In genomic region chr17:35126206-35126611, GRCm38 (mm10) we compare ENCODE assay signal across 8 mouse cellular contexts. TPM values are rescaled to one million over a fixed set of nuclear protein-coding genes. Genes with fewer than 3 reads are reported as not detected.
DNase-seq lines count a peak whose midpoint lies in the region; ATAC-seq and TF ChIP-seq lines count a peak whose summit lies in the region.

Gene D17H6S53E, plus strand, starts transcription at chr17:35126373.

- no peak for TF ChIP-seq CTCF in bone marrow, adult 2 months (IDR thresholded peaks at IDR 0.05; ENCODE audit: control insufficient read depth, insufficient read depth, low read length)

- H3K9ac ChIP-seq in heart, embryonic 14.5 days (ENCODE audit: low read length): peak within 1 kb of the TSS; percentile 84
- H3K9ac ChIP-seq in liver, embryonic 15.5 days: peak within 1 kb of the TSS; percentile 85
- peak within 1 kb of the TSS; percentile 87 for H3K9ac ChIP-seq in neural tube, embryonic 11.5 days (ENCODE audit: low read length)
- peak within 1 kb of the TSS; percentile 83 for H3K9ac ChIP-seq in stomach, embryonic 16.5 days (ENCODE audit: low read length)

- no peaks in the 10 kb centered on the region for H3K27me3 ChIP-seq in erythroblast, embryonic 14.5 days (ENCODE audit: control insufficient read depth)
- H3K27me3 ChIP-seq in heart, embryonic 14.5 days (ENCODE audit: control insufficient read depth, insufficient read depth, low read length): no peaks in the 10 kb centered on the region
- no peaks in the 10 kb centered on the region for H3K27me3 ChIP-seq in liver, embryonic 15.5 days
- no peaks in the 10 kb centered on the region for H3K27me3 ChIP-seq in neural tube, embryonic 11.5 days (ENCODE audit: control insufficient read depth, insufficient read depth, low read length)
- H3K27me3 ChIP-seq in stomach, embryonic 16.5 days (ENCODE audit: control insufficient read depth, insufficient read depth, low read length): no peaks in the 10 kb centered on the region

- peaks cover 2% of the 10 kb centered on the region; the same call in 1 of the 2 replicates for H3K4me1 ChIP-seq in bone marrow, adult 2 months (ENCODE audit: control insufficient read depth, insufficient read depth, low read length)
- peaks cover 68% of the 10 kb centered on the region for H3K4me1 ChIP-seq in erythroblast, embryonic 14.5 days (ENCODE audit: control insufficient read depth)
- peaks cover 9 to 13% of the 10 kb centered on the region in 2 experiments for H3K4me1 ChIP-seq in heart, embryonic 14.5 days (ENCODE audit: control insufficient read depth in 2 of 2, insufficient read depth in 2 of 2, low read length in 2 of 2)
- H3K4me1 ChIP-seq in liver, embryonic 15.5 days (replicated peaks): peaks cover 74% of the 10 kb centered on the region
- peaks cover 11% of the 10 kb centered on the region for H3K4me1 ChIP-seq in neural tube, embryonic 11.5 days (ENCODE audit: control insufficient read depth, insufficient read depth, low read length)
- peaks cover 33% of the 10 kb centered on the region for H3K4me1 ChIP-seq in stomach, embryonic 16.5 days (ENCODE audit: control insufficient read depth, insufficient read depth, low read length)

- peak within 1 kb of the TSS; percentile 76 for H3K4me2 ChIP-seq in heart, embryonic 14.5 days (ENCODE audit: low read length)
- peak within 1 kb of the TSS; percentile 90 for H3K4me2 ChIP-seq in liver, embryonic 15.5 days
- peak within 1 kb of the TSS; percentile 76 for H3K4me2 ChIP-seq in neural tube, embryonic 11.5 days (ENCODE audit: low read depth)
- H3K4me2 ChIP-seq in stomach, embryonic 16.5 days (ENCODE audit: low read depth, low read length): peak within 1 kb of the TSS; percentile 79

- peak; percentile 54 for ATAC-seq in heart, embryonic 14.5 days (ENCODE audit: insufficient number of reproducible peaks, insufficient read depth, low FRiP score, low read depth)
- peak; percentile 72 for ATAC-seq in liver, embryonic 15.5 days (ENCODE audit: insufficient read depth)
- peak; percentile 15; the same call in 1 of the 2 replicates for ATAC-seq in neural tube, embryonic 11.5 days (ENCODE audit: insufficient read depth, low FRiP score, low TSS enrichment)
- ATAC-seq in stomach, embryonic 16.5 days (ENCODE audit: insufficient read depth, low FRiP score): peak; percentile 73

- H3K4me3 ChIP-seq in bone marrow, adult 2 months (replicated peaks; ENCODE audit: control insufficient read depth, low read depth, low read length): peak within 1 kb of the TSS; percentile 88
- H3K4me3 ChIP-seq in erythroblast, embryonic 14.5 days (replicated peaks): peak within 1 kb of the TSS; percentile 63
- peak within 1 kb of the TSS; percentile 65 to 78 for H3K4me3 ChIP-seq in heart, embryonic 14.5 days (ENCODE audit: control insufficient read depth in 1 of 2, insufficient read depth in 1 of 2, low read depth in 1 of 2, low read length in 2 of 2)
- peak within 1 kb of the TSS; percentile 70 for H3K4me3 ChIP-seq in liver, embryonic 15.5 days (replicated peaks)
- H3K4me3 ChIP-seq in neural tube, embryonic 11.5 days (ENCODE audit: low read depth, low read length): peak within 1 kb of the TSS; percentile 61
- H3K4me3 ChIP-seq in stomach, embryonic 16.5 days (replicated peaks; ENCODE audit: low read length): peak within 1 kb of the TSS; percentile 59

- peak; percentile 81; the same call in 1 of the 2 replicates for TF ChIP-seq POLR2A in bone marrow, adult 2 months (IDR thresholded peaks at IDR 0.05; ENCODE audit: borderline replicate concordance, control insufficient read depth, low read depth, low read length)

- peaks cover 55% of the 10 kb centered on the region for H3K36me3 ChIP-seq in erythroblast, embryonic 14.5 days (ENCODE audit: control insufficient read depth)
- peaks cover 39% of the 10 kb centered on the region for H3K36me3 ChIP-seq in heart, embryonic 14.5 days (ENCODE audit: control insufficient read depth, insufficient read depth, low read length)
- peaks cover 43% of the 10 kb centered on the region for H3K36me3 ChIP-seq in liver, embryonic 15.5 days (replicated peaks)
- H3K36me3 ChIP-seq in neural tube, embryonic 11.5 days (ENCODE audit: control insufficient read depth, insufficient read depth, low read length): no peaks in the 10 kb centered on the region; the same call in 1 of the 2 replicates
- no peaks in the 10 kb centered on the region for H3K36me3 ChIP-seq in stomach, embryonic 16.5 days (ENCODE audit: control insufficient read depth, insufficient read depth, low read length)

- peak; percentile 87 for DNase-seq in CD4-positive helper T cell, adult 2 months (ENCODE audit: low read depth, low spot score)
- DNase-seq in kidney, postnatal 10 days: peak; percentile 87
- peak; percentile 78 for DNase-seq in neural tube, embryonic 11.5 days (ENCODE audit: low spot score)

- H3K9me3 ChIP-seq in erythroblast, embryonic 14.5 days (ENCODE audit: control insufficient read depth, low read length): no peaks in the 10 kb centered on the region
- no peaks in the 10 kb centered on the region for H3K9me3 ChIP-seq in heart, embryonic 14.5 days (ENCODE audit: control insufficient read depth, low read length)
- H3K9me3 ChIP-seq in liver, embryonic 15.5 days (replicated peaks): no peaks in the 10 kb centered on the region
- no peaks in the 10 kb centered on the region for H3K9me3 ChIP-seq in neural tube, embryonic 11.5 days (ENCODE audit: control insufficient read depth, low read length)
- H3K9me3 ChIP-seq in stomach, embryonic 16.5 days (replicated peaks; ENCODE audit: control insufficient read depth, low read length): no peaks in the 10 kb centered on the region

- peak within 1 kb of the TSS; percentile 89 for H3K27ac ChIP-seq in bone marrow, adult 2 months (ENCODE audit: control insufficient read depth, insufficient read depth, low read depth, low read length, poor library complexity)
- peak within 1 kb of the TSS; percentile 82 to 83 for H3K27ac ChIP-seq in heart, embryonic 14.5 days (replicated peaks in 1 of 2; ENCODE audit: control insufficient read depth in 1 of 2, insufficient read depth in 1 of 2, low read depth in 2 of 2, low read length in 2 of 2)
- H3K27ac ChIP-seq in liver, embryonic 15.5 days (replicated peaks): peak within 1 kb of the TSS; percentile 91
- H3K27ac ChIP-seq in neural tube, embryonic 11.5 days (ENCODE audit: low read depth, low read length): peak within 1 kb of the TSS; percentile 73
- H3K27ac ChIP-seq in stomach, embryonic 16.5 days (ENCODE audit: low read length): peak within 1 kb of the TSS; percentile 90

- WGBS in bone marrow, adult 2 months: under 1% methylated on average over 36 of the region's 36 CpGs
- WGBS in heart, embryonic 14.5 days: 0% methylated on average over 36 of the region's 36 CpGs
- WGBS in liver, embryonic 15.5 days (ENCODE audit: insufficient replicate concordance): under 1% methylated on average over 36 of the region's 36 CpGs
- under 1% methylated on average over 36 of the region's 36 CpGs for WGBS in neural tube, embryonic 11.5 days
- WGBS in stomach, embryonic 16.5 days: under 1% methylated on average over 36 of the region's 36 CpGs

RNA-seq across cellular contexts. Expression of gene D17H6S53E, which starts in this region (rescaled TPM):
- polyA plus RNA-seq in bone marrow, adult 2 months (2011; ENCODE audit: insufficient read depth, insufficient read length, low replicate concordance, missing spikeins): 6.8 and 20.2 TPM in 2 replicates
- polyA plus RNA-seq in erythroblast, embryonic 14.5 days (2012): 0.27 and 0.48 TPM in 2 replicates
- 8.7 and 10.1 TPM in 2 replicates for polyA plus RNA-seq in heart, embryonic 14.5 days (2014; fragmentation: Nextera tagmentation; extraction: Ambion mirVana)
- polyA plus RNA-seq in liver, embryonic 15.5 days (2015; fragmentation: Nextera tagmentation; extraction: Ambion mirVana): 2.2 and 2.5 TPM in 2 replicates
- polyA plus RNA-seq in neural tube, embryonic 11.5 days (2014; fragmentation: Nextera tagmentation; extraction: Ambion mirVana): 7.0 and 7.6 TPM in 2 replicates
- 11.7 and 14.2 TPM in 2 replicates for polyA plus RNA-seq in stomach, embryonic 16.5 days (2015; fragmentation: Nextera tagmentation; extraction: Ambion mirVana)

Comparison
In these comparisons a context has a peak if more than half of its experiments do, and no peak if none do; other contexts are left out.
1. Peak in every context shown above with its lines: DNase-seq, ATAC-seq, H3K4me3 ChIP-seq and H3K27ac ChIP-seq.
2. ATAC-seq: peak in every context shown above with its lines; median percentile 73 in stomach, embryonic 16.5 days; 72 in liver, embryonic 15.5 days; 54 in heart, embryonic 14.5 days; 15 in neural tube, embryonic 11.5 days.